Mouse (Mus musculus) macrophage (primary cell): ENCODE data around the gene Sv2c. TPM values are rescaled to one million over a fixed set of nuclear protein-coding genes. Genes with fewer than 3 reads are reported as not detected.

ENCODE experiments used
- H3K27ac ChIP-seq: fragments of 350-480 bp; formaldehyde crosslinking; 2 replicates; pipeline ENCODE4 v1.9.0; 2021
- H3K36me3 ChIP-seq: fragments of 350-480 bp; formaldehyde crosslinking; 2 replicates; pipeline ENCODE4 v1.9.0; 2021; ENCODE audit errors: inconsistent target
- H3K4me3 ChIP-seq: fragments of 350-480 bp; formaldehyde crosslinking; 2 replicates; pipeline ENCODE4 v1.9.0; 2021; ENCODE audit errors: inconsistent target
- H3K79me2 ChIP-seq: fragments of 350-480 bp; formaldehyde crosslinking; 2 replicates; pipeline ENCODE4 v1.9.0; 2021; ENCODE audit errors: inconsistent target
- WGBS: methylation state at CpG from one replicate; pipeline ENCODE4 v1.1.7; 2026; ENCODE audit warnings: inconsistent platforms; ENCODE audit not compliant: missing documents; 5-methylcytosine and 5-hydroxymethylcytosine counted together
- polyA plus RNA-seq: library from polyadenylated mRNA; stranded (reverse); fragments of 250-400 nt; gene quantifications from 3 replicates; pipeline ENCODE4 v1.2.4, GENCODE M21; 2018; ENCODE audit warnings: inconsistent platforms

Sv2c gene
- polyA plus RNA-seq, 1 experiment from 2014 or later = not detected

GRCm38 (mm10) chr13:95966791-95967190, 165.6 kb downstream of the Sv2c start:
- 96% methylated on average over 6 of the region's 6 CpGs for WGBS
- Histone ChIP-seq H3K27ac (no peak overlapping the region), H3K4me3 (no peak overlapping the region), H3K79me2 (no peaks in the 10 kb centered on the region), H3K36me3 (no peaks in the 10 kb centered on the region)

DNA sequence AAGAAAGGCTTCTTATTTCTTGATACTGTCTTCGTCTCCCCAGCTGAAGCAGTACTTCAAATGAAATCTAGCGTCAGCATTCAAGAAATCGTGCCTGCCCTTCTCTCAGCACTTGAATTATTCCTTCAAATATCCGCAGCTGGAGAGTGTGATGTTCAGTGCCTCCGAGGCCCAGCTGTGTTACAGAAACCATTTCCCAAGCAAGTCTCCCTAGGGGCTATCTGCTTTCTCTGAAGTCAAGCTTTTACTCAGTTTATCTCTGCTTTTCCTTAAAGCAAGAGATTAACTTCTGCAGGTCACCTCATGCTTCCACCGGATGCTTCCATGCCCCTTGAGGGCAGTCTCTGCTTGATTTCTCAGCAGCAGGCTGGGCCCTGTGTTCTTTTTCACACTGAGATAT, 166.8 kb downstream of the Sv2c start:
- Histone ChIP-seq H3K4me3 (no peak overlapping the region), H3K27ac (no peak overlapping the region), H3K79me2 (no peaks in the 10 kb centered on the region), H3K36me3 (no peaks in the 10 kb centered on the region)
- 97% methylated on average over 6 of the region's 6 CpGs for WGBS

DNA sequence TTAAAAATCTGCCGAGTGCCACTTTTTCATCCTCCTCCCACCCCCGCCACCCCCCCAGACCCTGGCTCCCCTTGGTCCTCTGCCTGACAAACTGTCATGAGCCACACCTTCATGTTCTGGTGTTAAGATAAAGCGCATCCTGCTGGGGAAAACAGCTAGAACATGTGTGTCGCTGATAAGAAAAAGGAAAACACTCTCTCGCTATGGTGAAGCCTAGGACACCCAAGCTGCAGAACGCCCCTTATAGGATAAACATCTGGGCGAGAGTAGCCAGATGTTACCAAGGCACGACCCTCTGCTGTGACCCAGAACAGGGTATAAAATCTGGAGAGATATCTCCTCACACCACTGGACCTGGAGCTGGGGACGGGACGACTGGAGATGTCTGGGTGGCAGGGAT, 167.2 kb downstream of the Sv2c start:
- Histone ChIP-seq H3K79me2 (no peaks in the 10 kb centered on the region), H3K27ac (no peak overlapping the region), H3K4me3 (no peak overlapping the region), H3K36me3 (no peaks in the 10 kb centered on the region)
- 85% methylated on average over 9 of the region's 10 CpGs for WGBS

GRCm38 (mm10) chr13:95964226-95964625, 168.2 kb downstream of the Sv2c start:
- no peak overlapping the region for H3K27ac ChIP-seq
- no peak overlapping the region for H3K4me3 ChIP-seq
- 58% methylated on average over 8 of the region's 8 CpGs for WGBS
- H3K79me2 ChIP-seq = no peaks in the 10 kb centered on the region
- H3K36me3 ChIP-seq = no peaks in the 10 kb centered on the region

DNA sequence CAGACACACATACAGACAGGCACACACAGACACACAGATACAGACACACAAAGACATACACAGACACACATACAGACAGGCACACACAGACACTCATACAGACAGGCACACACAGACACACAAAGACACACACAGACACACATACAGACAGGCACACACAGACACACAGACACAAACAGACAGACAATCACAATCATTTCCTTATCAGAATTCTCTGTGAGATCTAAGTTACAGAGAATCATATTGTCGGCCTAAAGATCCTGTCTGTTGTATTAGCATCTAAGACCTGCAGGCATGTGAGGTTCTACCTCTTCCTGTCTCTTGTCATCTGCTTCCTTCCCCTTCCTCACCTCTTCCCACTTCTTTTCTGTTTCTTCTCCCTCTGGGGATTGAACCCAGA, 168.7 kb downstream of the Sv2c start:
- H3K4me3 ChIP-seq = no peak overlapping the region
- 30% methylated on average over 1 of the region's 1 CpGs for WGBS
- no peaks in the 10 kb centered on the region for H3K79me2 ChIP-seq
- no peaks in the 10 kb centered on the region for H3K36me3 ChIP-seq
- H3K27ac ChIP-seq = no peak overlapping the region

DNA sequence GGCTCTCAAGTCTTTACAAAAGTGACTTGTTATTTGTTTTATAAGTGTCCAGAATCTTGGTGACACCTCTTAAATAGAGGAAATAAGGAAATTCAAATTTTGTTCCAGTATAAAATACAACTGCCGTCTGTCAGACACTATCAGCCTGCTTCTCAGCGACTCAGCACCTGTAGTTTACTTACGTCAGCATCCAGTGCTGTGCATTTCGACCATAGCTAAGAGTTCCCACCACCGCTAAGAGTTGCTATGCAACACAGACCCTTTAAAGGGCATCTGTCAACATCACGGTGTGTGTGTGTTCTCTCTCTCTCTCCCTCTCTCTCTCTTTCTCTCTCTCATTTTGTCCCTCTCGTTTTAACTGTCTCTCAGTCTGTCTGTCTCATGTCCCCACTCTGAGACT, 170.5 kb downstream of the Sv2c start:
- no peaks in the 10 kb centered on the region for H3K79me2 ChIP-seq
- no peak overlapping the region for H3K4me3 ChIP-seq
- H3K36me3 ChIP-seq = no peaks in the 10 kb centered on the region
- 70% methylated on average over 7 of the region's 7 CpGs for WGBS
- H3K27ac ChIP-seq = no peak overlapping the region

- 28% methylated on average over 29 of the region's 29 CpGs for WGBS
- Histone ChIP-seq H3K36me3 (no peaks in the 10 kb centered on the region), H3K27ac (peak overlapping the region; percentile 13; the same call in 1 of the 2 replicates), H3K4me3 (peak overlapping the region; percentile 27), H3K79me2 (no peaks in the 10 kb centered on the region)
Measured at GRCm38 (mm10) chr13:95961191-95961791, 171.1 kb downstream of the Sv2c start.

DNA sequence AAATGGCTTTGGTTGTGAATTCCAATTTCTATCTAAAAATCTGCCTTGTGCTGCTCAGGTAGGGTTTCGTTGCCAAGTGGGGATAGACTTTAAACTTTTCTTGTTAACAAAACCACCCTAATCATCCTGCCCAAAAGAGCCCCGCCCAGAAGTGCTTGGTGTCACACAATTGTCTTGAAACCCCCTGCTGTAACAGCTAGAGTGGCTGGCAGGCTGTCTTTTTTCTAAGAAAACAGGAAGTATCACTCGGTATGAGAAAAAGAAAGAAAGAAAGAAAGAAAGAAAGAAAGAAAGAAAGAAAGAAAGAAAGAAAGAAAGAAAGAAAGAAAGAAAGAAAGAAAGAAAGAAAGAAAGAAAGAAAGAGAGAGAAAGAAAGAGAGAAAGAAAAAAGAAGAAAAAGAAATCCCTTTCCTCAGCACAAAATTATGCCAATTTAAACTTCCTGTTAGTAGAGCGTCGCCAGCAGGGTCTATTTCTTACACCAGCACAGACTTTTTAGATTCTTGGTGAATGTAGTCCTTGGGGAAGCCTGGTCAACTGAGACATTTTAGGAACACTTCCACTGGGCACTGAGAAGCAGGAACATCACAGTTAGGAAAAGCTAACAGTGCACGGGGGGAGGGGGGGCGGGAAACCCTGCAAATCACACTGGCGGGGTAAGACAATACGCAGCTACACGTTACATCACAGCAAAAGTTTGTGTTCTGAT, 171.7 kb downstream of the Sv2c start:
- WGBS = 8% methylated on average over 9 of the region's 10 CpGs
- Histone ChIP-seq H3K27ac (peak overlapping the region; percentile 13; the same call in 1 of the 2 replicates), H3K36me3 (no peaks in the 10 kb centered on the region), H3K79me2 (no peaks in the 10 kb centered on the region), H3K4me3 (peak overlapping the region; percentile 27)

GRCm38 (mm10) chr13:95959651-95960476, 172.5 kb downstream of the Sv2c start:
- 78% methylated on average over 14 of the region's 14 CpGs for WGBS
- no peak overlapping the region for H3K4me3 ChIP-seq
- no peak overlapping the region for H3K27ac ChIP-seq
- H3K36me3 ChIP-seq = no peaks in the 10 kb centered on the region
- H3K79me2 ChIP-seq = no peaks in the 10 kb centered on the region

DNA sequence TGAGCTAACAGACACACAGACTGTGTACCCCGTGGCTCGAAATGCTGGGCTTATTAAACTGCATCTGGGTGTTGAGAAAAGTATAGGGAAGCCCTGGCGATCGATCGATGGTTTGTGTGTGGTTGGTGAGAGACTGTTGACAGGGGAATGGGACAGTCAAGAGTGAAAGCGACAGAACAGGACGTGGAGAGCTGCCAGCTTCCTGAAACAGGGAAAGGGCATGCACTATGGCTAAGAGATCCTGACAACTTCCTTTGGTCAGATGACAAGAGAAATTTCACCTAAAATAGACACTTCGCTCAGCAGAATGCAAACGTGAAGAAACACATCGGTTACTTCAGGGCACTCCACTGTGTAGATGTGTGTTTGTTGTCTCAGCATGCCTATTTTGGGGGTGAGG, 175.2 kb downstream of the Sv2c start:
- WGBS = 5% methylated on average over 10 of the region's 10 CpGs
- Histone ChIP-seq H3K27ac (peak overlapping the region; percentile 59), H3K79me2 (no peaks in the 10 kb centered on the region), H3K36me3 (no peaks in the 10 kb centered on the region), H3K4me3 (no peak overlapping the region)

DNA sequence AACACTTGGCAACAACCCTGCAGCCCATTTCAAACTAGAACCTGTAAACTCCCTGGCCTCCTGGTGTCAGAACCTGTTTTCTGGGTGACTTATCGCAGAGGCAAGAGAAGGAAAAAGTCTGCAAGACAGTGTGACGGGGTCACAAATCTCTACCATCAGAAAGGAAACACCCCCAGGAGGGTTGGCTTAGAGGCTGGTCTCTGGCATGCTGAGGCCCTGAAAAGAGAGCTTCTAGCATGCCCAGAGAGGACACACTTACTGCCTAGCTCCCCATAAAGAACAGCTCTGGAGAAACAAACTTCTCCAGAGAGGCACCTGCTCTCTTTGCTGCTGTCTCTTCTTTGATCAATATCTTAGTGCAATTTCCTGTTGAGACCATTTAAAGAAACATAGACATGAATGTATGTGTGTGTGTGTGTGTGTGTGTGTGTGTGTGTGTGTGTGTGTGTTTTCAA, 176.0 kb downstream of the Sv2c start:
- Histone ChIP-seq H3K27ac (peak overlapping the region; percentile 59; the same call in 1 of the 2 replicates), H3K4me3 (no peak overlapping the region), H3K79me2 (no peaks in the 10 kb centered on the region), H3K36me3 (no peaks in the 10 kb centered on the region)
- WGBS = 86% methylated on average over 2 of the region's 2 CpGs

- no peaks in the 10 kb centered on the region for H3K79me2 ChIP-seq
- no peak overlapping the region for H3K27ac ChIP-seq
- no peaks in the 10 kb centered on the region for H3K36me3 ChIP-seq
- 92% methylated on average over 5 of the region's 5 CpGs for WGBS
- H3K4me3 ChIP-seq = no peak overlapping the region
Measured at GRCm38 (mm10) chr13:95955204-95955603, 177.2 kb downstream of the Sv2c start.

- Histone ChIP-seq H3K4me3 (no peak overlapping the region), H3K27ac (no peak overlapping the region), H3K36me3 (no peaks in the 10 kb centered on the region), H3K79me2 (no peaks in the 10 kb centered on the region)
- 80% methylated on average over 4 of the region's 4 CpGs for WGBS
Measured at GRCm38 (mm10) chr13:95953636-95954035, 178.7 kb downstream of the Sv2c start.

GRCm38 (mm10) chr13:95952263-95952662, 180.1 kb downstream of the Sv2c start:
- Histone ChIP-seq H3K36me3 (no peaks in the 10 kb centered on the region), H3K27ac (no peak overlapping the region), H3K4me3 (no peak overlapping the region), H3K79me2 (no peaks in the 10 kb centered on the region)
- WGBS = 94% methylated on average over 4 of the region's 4 CpGs
